Comparison of ENCODE assay signal across 9 mouse cellular contexts in the genomic region with DNA sequence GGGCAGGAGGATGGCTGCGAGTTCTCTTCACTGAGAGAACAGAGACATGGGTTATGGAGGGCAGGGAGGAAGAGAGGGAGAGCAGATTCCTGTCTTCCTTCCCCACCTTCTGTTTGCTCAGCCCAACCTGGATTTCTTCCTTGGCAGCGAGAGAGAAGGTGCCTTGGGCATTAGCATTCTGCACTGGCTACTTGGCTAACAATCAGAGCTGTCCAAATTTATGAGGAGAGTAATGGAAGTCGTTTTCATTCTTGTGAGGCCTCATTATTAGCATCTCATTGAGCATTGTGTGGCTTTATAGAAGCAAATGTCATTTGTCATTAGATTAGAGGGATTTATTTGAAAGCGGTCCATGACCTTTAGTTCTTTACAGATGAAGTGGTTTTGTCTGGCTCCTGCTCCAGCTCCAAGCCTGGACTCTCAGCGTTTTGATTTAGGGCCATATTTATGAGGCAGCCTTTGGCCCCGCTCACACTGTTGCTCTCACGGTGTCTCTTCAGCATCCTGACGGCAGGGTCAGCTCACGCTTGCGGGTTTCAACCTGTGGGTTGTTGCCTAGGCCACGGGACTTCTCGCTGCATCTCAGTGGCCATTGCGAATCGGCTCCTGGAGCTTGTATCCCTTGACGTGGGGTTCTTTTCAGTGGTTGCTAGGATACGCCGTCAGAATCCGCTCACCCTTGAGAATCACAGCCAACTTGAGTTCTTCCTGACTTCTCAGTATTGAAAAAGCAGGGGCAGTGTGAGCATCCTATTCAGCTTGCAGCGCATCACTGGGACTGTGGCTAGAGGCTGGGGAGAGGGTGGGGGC. TPM values are rescaled to one million over a fixed set of nuclear protein-coding genes. Genes with fewer than 3 reads are reported as not detected.
DNase-seq lines count a peak whose midpoint lies in the region; ATAC-seq and TF ChIP-seq lines count a peak whose summit lies in the region.
"Had no signal": no experiment of that assay in that cellular context is flagged by ENCODE, and none has a peak within 500 bp of the region (broad histone marks: within the 10 kb centered on the region; RNA-seq: fewer than 3 reads in every experiment).

No protein-coding gene starts in this region.

- no peak for TF ChIP-seq CTCF in brain, embryonic 14.5 days (IDR thresholded peaks at IDR 0.05; ENCODE audit: borderline replicate concordance, extremely low read depth, insufficient read depth, insufficient read length)
- no peak for TF ChIP-seq CTCF in layer of hippocampus, adult 2 months (conservative IDR thresholded peaks at IDR 0.05)
- no peak for TF ChIP-seq CTCF in midbrain, postnatal 0 days (IDR thresholded peaks at IDR 0.05)

- no peaks in the 10 kb centered on the region for H3K27me3 ChIP-seq in embryonic facial prominence, embryonic 11.5 days (ENCODE audit: control insufficient read depth, insufficient read depth, low read length)
- H3K27me3 ChIP-seq in midbrain, postnatal 0 days (ENCODE audit: insufficient read depth, low read length): no peaks in the 10 kb centered on the region
- H3K27me3 ChIP-seq: lung, embryonic 15.5 days had no signal

- peak; percentile 81; the same call in 1 of the 2 replicates for ATAC-seq in embryonic facial prominence, embryonic 11.5 days (replicated peaks; ENCODE audit: insufficient number of reproducible peaks, low FRiP score, low TSS enrichment, low read depth)
- peak; percentile 88 for ATAC-seq in midbrain, postnatal 0 days (ENCODE audit: low FRiP score)

- no peak overlapping the region for H3K9ac ChIP-seq in embryonic facial prominence, embryonic 11.5 days (replicated peaks; ENCODE audit: low read length)
- no peak overlapping the region for H3K9ac ChIP-seq in midbrain, postnatal 0 days (replicated peaks; ENCODE audit: low read length, poor library complexity, severe bottlenecking)
- H3K9ac ChIP-seq: lung, embryonic 15.5 days had no signal

- H3K27ac ChIP-seq in embryonic facial prominence, embryonic 11.5 days (replicated peaks; ENCODE audit: low read depth, low read length): no peak overlapping the region
- H3K27ac ChIP-seq in layer of hippocampus, adult 2 months: peak overlapping the region; percentile 61; the same call in 1 of the 2 replicates
- peak overlapping the region; percentile 59 for H3K27ac ChIP-seq in midbrain, postnatal 0 days (ENCODE audit: low read depth, low read length)
- H3K27ac ChIP-seq: lung, embryonic 15.5 days had no signal

- intact Hi-C loops in heart, postnatal 25 days (cut with DNase I): no loop called here

- no peak overlapping the region for H3K4me3 ChIP-seq in embryonic facial prominence, embryonic 11.5 days (ENCODE audit: low read depth, low read length)
- peak overlapping the region; percentile 34 for H3K4me3 ChIP-seq in layer of hippocampus, adult 2 months
- no peak overlapping the region for H3K4me3 ChIP-seq in midbrain, postnatal 0 days (ENCODE audit: low read depth, low read length)
- H3K4me3 ChIP-seq: lung, embryonic 15.5 days had no signal

- no peak for TF ChIP-seq POLR2A in brain, embryonic 14.5 days (IDR thresholded peaks at IDR 0.05; ENCODE audit: borderline replicate concordance, extremely low read depth, insufficient read depth, insufficient read length, poor library complexity, severe bottlenecking)

- no peaks in the 10 kb centered on the region for H3K36me3 ChIP-seq in embryonic facial prominence, embryonic 11.5 days (replicated peaks; ENCODE audit: control insufficient read depth, insufficient read depth, low read depth, low read length)
- no peaks in the 10 kb centered on the region for H3K36me3 ChIP-seq in midbrain, postnatal 0 days (ENCODE audit: insufficient read depth, low read length)
- H3K36me3 ChIP-seq: lung, embryonic 15.5 days had no signal

- H3K4me2 ChIP-seq in embryonic facial prominence, embryonic 11.5 days (ENCODE audit: low read depth, low read length): no peak overlapping the region
- H3K4me2 ChIP-seq in midbrain, postnatal 0 days (ENCODE audit: low read depth, low read length, poor library complexity, severe bottlenecking): peak overlapping the region; percentile 16
- H3K4me2 ChIP-seq: lung, embryonic 15.5 days had no signal

- WGBS in embryonic facial prominence, embryonic 11.5 days: 59% methylated on average over 19 of the region's 19 CpGs
- 8% methylated on average over 19 of the region's 19 CpGs for WGBS in midbrain, postnatal 0 days

- no peaks in the 10 kb centered on the region for H3K9me3 ChIP-seq in embryonic facial prominence, embryonic 11.5 days (replicated peaks; ENCODE audit: control insufficient read depth, low read length)
- no peaks in the 10 kb centered on the region for H3K9me3 ChIP-seq in midbrain, postnatal 0 days (ENCODE audit: low read length)
- H3K9me3 ChIP-seq: lung, embryonic 15.5 days had no signal

- DNase-seq in brain, embryonic 14.5 days (ENCODE audit: low read depth): peak; percentile 94
- peak; percentile 45 for DNase-seq in embryonic facial prominence, embryonic 11.5 days (ENCODE audit: low spot score)
- DNase-seq in layer of hippocampus, adult 2 months (ENCODE audit: low spot score in 2 of 2): peak; percentile 29 to 72
- DNase-seq in midbrain, postnatal 0 days (ENCODE audit: low spot score): peak; percentile 92
- DNase-seq in thymus, postnatal 14 days: no peak
- no peak for DNase-seq in lung, postnatal 14 days
- DNase-seq in heart, postnatal 4 days: no peak
- DNase-seq in heart, postnatal 25 days (ENCODE audit: low spot score): no peak

- H3K4me1 ChIP-seq in embryonic facial prominence, embryonic 11.5 days (ENCODE audit: control insufficient read depth, insufficient read depth, low read length): no peaks in the 10 kb centered on the region
- 0 out of 2 replicates have a peak, but pooled peaks cover 2% of the 10 kb centered on the region for H3K4me1 ChIP-seq in midbrain, postnatal 0 days (ENCODE audit: insufficient read depth, low read length)
- H3K4me1 ChIP-seq: lung, embryonic 15.5 days had no signal

RNA-seq across cellular contexts. Expression of a gene that starts 31.9 kb away (rescaled TPM):
- 180 and 184 TPM in 2 replicates for polyA plus RNA-seq in brain, embryonic 14.5 days (2012; rRNA removed)
- polyA plus RNA-seq in embryonic facial prominence, embryonic 11.5 days (2014; fragmentation: Nextera tagmentation; extraction: Ambion mirVana): 477 and 485 TPM in 2 replicates
- total RNA-seq in layer of hippocampus, adult 2 months (2021): 100 to 1,000 TPM; 249 to 253 TPM
- total RNA-seq in midbrain, postnatal 0 days (2014; rRNA removed): 209 and 293 TPM in 2 replicates
- polyA plus RNA-seq in midbrain, postnatal 0 days (2015; fragmentation: Nextera tagmentation; extraction: Ambion mirVana): 493 and 532 TPM in 2 replicates
- 100 to 1,000 TPM; 545 to 567 TPM for total RNA-seq in heart, postnatal 4 days (2021)
- 100 to 1,000 TPM; 824 to 843 TPM for total RNA-seq in heart, postnatal 25 days (2021)

Comparison
In these comparisons a context has a peak if more than half of its experiments do, and no peak if none do; other contexts are left out.
1. DNase-seq: peak in brain, embryonic 14.5 days (single experiment), embryonic facial prominence, embryonic 11.5 days (single experiment), layer of hippocampus, adult 2 months (2 of 2) and midbrain, postnatal 0 days (single experiment); none in thymus, postnatal 14 days (single experiment), lung, postnatal 14 days (single experiment), heart, postnatal 4 days (single experiment) and heart, postnatal 25 days (single experiment).